9 mouse cellular contexts compared by ENCODE assay signal in genomic region chr7:143138789-143139188, GRCm38 (mm10). TPM values are rescaled to one million over a fixed set of nuclear protein-coding genes. Genes with fewer than 3 reads are reported as not detected.
DNase-seq lines count a peak whose midpoint lies in the region; ATAC-seq and TF ChIP-seq lines count a peak whose summit lies in the region.
"Had no signal": no experiment of that assay in that cellular context is flagged by ENCODE, and none has a peak within 500 bp of the region (broad histone marks: within the 10 kb centered on the region; RNA-seq: fewer than 3 reads in every experiment).

No protein-coding gene starts in this region.

- no peak overlapping the region for H3K4me3 ChIP-seq in hindbrain, embryonic 10.5 days
- no peak overlapping the region for H3K4me3 ChIP-seq in hindbrain, embryonic 12.5 days
- no peak overlapping the region for H3K4me3 ChIP-seq in E14TG2a.4 (replicated peaks; ENCODE audit: low read length)
- H3K4me3 ChIP-seq: liver, embryonic 15.5 days had no signal

- ATAC-seq in hindbrain, embryonic 12.5 days (ENCODE audit: low FRiP score), result no peak

- no peaks in the 10 kb centered on the region for H3K36me3 ChIP-seq in hindbrain, embryonic 10.5 days
- H3K36me3 ChIP-seq in hindbrain, embryonic 12.5 days, result no peaks in the 10 kb centered on the region
- no peaks in the 10 kb centered on the region for H3K36me3 ChIP-seq in E14TG2a.4 (ENCODE audit: insufficient read depth, low read length)
- H3K36me3 ChIP-seq: liver, embryonic 15.5 days had no signal

- no peaks in the 10 kb centered on the region for H3K27me3 ChIP-seq in hindbrain, embryonic 10.5 days (ENCODE audit: insufficient read depth, poor library complexity, severe bottlenecking)
- H3K27me3 ChIP-seq in hindbrain, embryonic 12.5 days, result no peaks in the 10 kb centered on the region
- H3K27me3 ChIP-seq in E14TG2a.4 (ENCODE audit: insufficient read depth, low read length), result peaks cover 68% of the 10 kb centered on the region
- H3K27me3 ChIP-seq: liver, embryonic 15.5 days had no signal

- H3K9ac ChIP-seq in hindbrain, embryonic 12.5 days, result no peak overlapping the region
- H3K9ac ChIP-seq: liver, embryonic 15.5 days had no signal

- H3K4me1 ChIP-seq in hindbrain, embryonic 10.5 days (replicated peaks), result peaks cover 8% of the 10 kb centered on the region
- no peaks in the 10 kb centered on the region for H3K4me1 ChIP-seq in hindbrain, embryonic 12.5 days
- H3K4me1 ChIP-seq in E14TG2a.4 (replicated peaks; ENCODE audit: low read depth, low read length), result no peaks in the 10 kb centered on the region
- H3K4me1 ChIP-seq: liver, embryonic 15.5 days had no signal

- no peak overlapping the region for H3K27ac ChIP-seq in hindbrain, embryonic 10.5 days
- no peak overlapping the region for H3K27ac ChIP-seq in hindbrain, embryonic 12.5 days
- H3K27ac ChIP-seq: liver, embryonic 15.5 days had no signal

- TF ChIP-seq CTCF in E14TG2a.4 (conservative IDR thresholded peaks at IDR 0.05; ENCODE audit: low read length), result peak; percentile 69

- no peak overlapping the region for H3K4me2 ChIP-seq in hindbrain, embryonic 12.5 days (replicated peaks)
- H3K4me2 ChIP-seq: liver, embryonic 15.5 days had no signal

- peak; percentile 66 for DNase-seq in hindbrain, embryonic 10.5 days (ENCODE audit: low spot score)
- peak; percentile 39 for DNase-seq in c-Kit-positive CD71-negative TER-119-negative erythroid progenitor cells, embryonic 14.5 days (ENCODE audit: low read depth)
- DNase-seq in frontal cortex, postnatal 36 days (ENCODE audit: low spot score in 2 of 2), result peak; percentile 48 to 55
- peak; percentile 80 for DNase-seq in kidney, postnatal 10 days
- peak; percentile 67 to 73 for DNase-seq in lung, adult 18-20 months
- peak; percentile 30 to 60 for DNase-seq in spleen, postnatal 10 days (ENCODE audit: low spot score in 2 of 2)

- no peaks in the 10 kb centered on the region for H3K9me3 ChIP-seq in hindbrain, embryonic 10.5 days
- no peaks in the 10 kb centered on the region for H3K9me3 ChIP-seq in hindbrain, embryonic 12.5 days (replicated peaks)
- H3K9me3 ChIP-seq in E14TG2a.4 (ENCODE audit: low read length), result no peaks in the 10 kb centered on the region
- H3K9me3 ChIP-seq: liver, embryonic 15.5 days had no signal

- 73% methylated on average over 1 of the region's 1 CpGs for WGBS in hindbrain, embryonic 10.5 days
- WGBS in hindbrain, embryonic 12.5 days, result 36% methylated on average over 1 of the region's 1 CpGs

RNA-seq across cellular contexts. Expression of gene Kcnq1, which starts 32.6 kb away (rescaled TPM):
- polyA plus RNA-seq in hindbrain, embryonic 10.5 days (2016; fragmentation: Nextera tagmentation; extraction: Ambion mirVana), result 0.98 and 2.3 TPM in 2 replicates
- 1.0 and 2.0 TPM in 2 replicates for polyA plus RNA-seq in hindbrain, embryonic 12.5 days (2016; fragmentation: Nextera tagmentation; extraction: Ambion mirVana)

RNA-seq across cellular contexts. Expression of gene Trpm5, which starts 44.3 kb away (rescaled TPM):
- polyA plus RNA-seq in hindbrain, embryonic 10.5 days (2016; fragmentation: Nextera tagmentation; extraction: Ambion mirVana), result 0.55 and 0.71 TPM in 2 replicates
- 3.1 and 3.4 TPM in 2 replicates for polyA plus RNA-seq in hindbrain, embryonic 12.5 days (2016; fragmentation: Nextera tagmentation; extraction: Ambion mirVana)
